Mouse (Mus musculus): Measurements from ENCODE around the gene Tmem41a.

Tmem41a gene

GRCm38 (mm10) chr16:21893890-21894289, 53.5 kb downstream of the Tmem41a start:
- DNase-seq: no peak

GRCm38 (mm10) chr16:21887601-21888000, 59.8 kb downstream of the Tmem41a start:
- no peak for DNase-seq

Measured in kidney, postnatal 4 days (tissue).